Mouse (Mus musculus) limb, embryonic 13.5 days (tissue): ENCODE results near the gene Mettl5. TPM values are rescaled to one million over a fixed set of nuclear protein-coding genes. Genes with fewer than 3 reads are reported as not detected.

Experiments used
- ATAC-seq: fragments of 200-750 bp; cut with Nextera tagmentation; 2 replicates; pipeline ENCODE4 v1.8.0; 2017; ENCODE audit warnings: low read depth, moderate number of reproducible peaks, moderate TSS enrichment; ENCODE audit not compliant: low FRiP score
- H3K27ac ChIP-seq: fragments of 300-500 bp; sonication (generic); 2 replicates; pipeline ENCODE4 v1.5.1; 2015; ENCODE audit warnings: inconsistent platforms, mild to moderate bottlenecking, moderate library complexity
- H3K27me3 ChIP-seq: fragments of 300-500 bp; sonication (generic); 2 replicates; pipeline ENCODE4 v1.6.1; 2015; ENCODE audit warnings: mild to moderate bottlenecking, inconsistent platforms
- H3K36me3 ChIP-seq: fragments of 300-500 bp; sonication (generic); 2 replicates; pipeline ENCODE4 v1.6.1; 2015; ENCODE audit warnings: inconsistent platforms, mild to moderate bottlenecking, moderate library complexity
- H3K4me1 ChIP-seq: fragments of 300-500 bp; sonication (generic); 2 replicates; pipeline ENCODE4 v1.6.1; 2015; ENCODE audit warnings: inconsistent platforms
- H3K4me2 ChIP-seq: fragments of 300-500 bp; sonication (generic); replicated peaks from 2 replicates; pipeline ENCODE4 v1.6.1; 2015; ENCODE audit warnings: inconsistent platforms, mild to moderate bottlenecking, moderate library complexity
- H3K4me3 ChIP-seq: fragments of 300-500 bp; sonication (generic); 2 replicates; pipeline ENCODE4 v1.5.1; 2015; ENCODE audit warnings: moderate library complexity, mild to moderate bottlenecking, inconsistent platforms
- H3K9ac ChIP-seq: fragments of 300-500 bp; sonication (generic); 2 replicates; pipeline ENCODE4 v1.6.1; 2015; ENCODE audit warnings: mild to moderate bottlenecking, inconsistent platforms
- H3K9me3 ChIP-seq: fragments of 300-500 bp; sonication (generic); 2 replicates; pipeline ENCODE4 v1.6.1; 2016; ENCODE audit warnings: inconsistent platforms
- WGBS: fragments of 180-500 bp; shearing (Covaris S2); methylation state at CpG from one replicate; pipeline ENCODE4 v1.1.7; 2015; 5-methylcytosine and 5-hydroxymethylcytosine counted together
- polyA plus RNA-seq: library from polyadenylated mRNA; unstranded; fragments of >200 nt; fragmentation: Nextera tagmentation; extraction: Ambion mirVana; gene quantifications from 2 replicates; pipeline ENCODE4 v1.2.1, GENCODE M21; 2015

The Mettl5 gene
- polyA plus RNA-seq, 1 experiment from 2014 or later, result 36.2 TPM

DNA sequence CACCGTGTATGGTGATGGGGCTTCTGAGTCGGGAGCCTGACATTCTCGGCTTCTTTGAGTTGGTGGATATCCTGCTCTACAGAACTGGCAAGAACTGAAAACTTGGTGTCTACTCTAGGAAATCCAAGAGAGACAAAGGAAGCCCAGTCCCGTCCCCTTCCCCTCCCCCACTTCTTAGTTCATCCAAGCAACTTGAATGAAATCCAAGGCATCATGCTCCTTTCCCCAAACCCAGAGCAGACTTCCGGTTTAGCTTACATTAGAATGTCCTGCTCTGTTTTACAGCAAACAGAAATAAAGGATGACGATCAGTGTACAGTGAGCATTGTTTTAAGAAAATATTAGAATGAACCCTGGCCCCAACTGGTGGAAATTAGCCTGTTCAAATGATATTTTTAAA lies 36.2 kb downstream of the Mettl5 start:
- Histone ChIP-seq H3K4me1 (no peaks in the 10 kb centered on the region), H3K27me3 (no peaks in the 10 kb centered on the region), H3K27ac (no peak overlapping the region), H3K4me2 (no peak overlapping the region), H3K4me3 (no peak overlapping the region), H3K36me3 (no peaks in the 10 kb centered on the region), H3K9me3 (no peaks in the 10 kb centered on the region), H3K9ac (no peak overlapping the region)
- WGBS, result 78% methylated on average over 6 of the region's 6 CpGs
- no peak for ATAC-seq

DNA sequence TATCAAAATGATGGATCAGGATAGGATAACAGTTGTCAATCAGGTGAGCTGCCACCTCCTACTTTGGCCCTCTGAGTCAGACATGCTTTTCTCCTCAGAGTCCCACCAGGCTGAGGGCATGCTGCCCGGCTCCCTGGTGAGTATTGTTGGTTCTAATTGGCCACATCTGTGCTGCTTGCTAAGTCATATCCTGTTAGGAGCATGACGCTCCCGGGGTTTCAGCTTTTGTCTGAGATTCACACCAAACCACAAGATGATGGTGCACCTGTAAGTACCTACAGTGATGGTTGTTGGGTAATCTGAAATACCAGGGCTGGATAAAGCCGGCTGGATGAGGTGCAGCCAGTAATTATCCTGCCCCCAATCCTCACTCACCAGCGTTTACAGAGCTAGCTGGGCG lies 45.2 kb downstream of the Mettl5 start:
- H3K4me2 ChIP-seq, result no peak overlapping the region
- 0 out of 2 replicates have a peak, but pooled peaks cover 5% of the 10 kb centered on the region for H3K4me1 ChIP-seq
- H3K4me3 ChIP-seq, result no peak overlapping the region
- ATAC-seq, result no peak
- H3K9ac ChIP-seq, result no peak overlapping the region
- WGBS, result 23% methylated on average over 6 of the region's 6 CpGs
- H3K36me3 ChIP-seq, result peaks cover 15% of the 10 kb centered on the region
- H3K27me3 ChIP-seq, result no peaks in the 10 kb centered on the region
- H3K9me3 ChIP-seq, result no peaks in the 10 kb centered on the region
- no peak overlapping the region for H3K27ac ChIP-seq

DNA sequence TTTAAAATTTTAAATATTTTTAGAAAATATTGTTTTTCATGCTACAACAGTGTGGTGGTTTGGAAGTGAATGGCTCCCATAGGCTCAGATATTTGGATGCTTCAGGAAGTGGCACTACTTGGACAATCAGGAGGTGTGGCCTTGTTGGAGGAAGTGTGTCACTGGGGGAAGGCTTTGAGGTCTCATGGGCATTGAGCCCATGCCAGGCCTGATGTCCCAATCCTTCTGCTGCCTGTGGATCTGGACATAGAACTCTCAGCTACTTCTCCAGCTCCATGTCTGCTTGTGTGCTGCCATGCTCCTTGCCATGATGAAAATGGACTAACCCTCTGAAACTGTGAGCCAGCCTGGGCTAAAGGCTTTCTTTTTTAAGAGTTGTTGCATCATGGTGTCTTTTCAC lies 46.7 kb downstream of the Mettl5 start:
- Histone ChIP-seq H3K4me2 (no peak overlapping the region), H3K36me3 (peaks cover 28% of the 10 kb centered on the region), H3K27ac (no peak overlapping the region), H3K9ac (no peak overlapping the region), H3K4me1 (0 out of 2 replicates have a peak, but pooled peaks cover 5% of the 10 kb centered on the region), H3K9me3 (no peaks in the 10 kb centered on the region), H3K4me3 (no peak overlapping the region), H3K27me3 (no peaks in the 10 kb centered on the region)
- no peak for ATAC-seq

DNA sequence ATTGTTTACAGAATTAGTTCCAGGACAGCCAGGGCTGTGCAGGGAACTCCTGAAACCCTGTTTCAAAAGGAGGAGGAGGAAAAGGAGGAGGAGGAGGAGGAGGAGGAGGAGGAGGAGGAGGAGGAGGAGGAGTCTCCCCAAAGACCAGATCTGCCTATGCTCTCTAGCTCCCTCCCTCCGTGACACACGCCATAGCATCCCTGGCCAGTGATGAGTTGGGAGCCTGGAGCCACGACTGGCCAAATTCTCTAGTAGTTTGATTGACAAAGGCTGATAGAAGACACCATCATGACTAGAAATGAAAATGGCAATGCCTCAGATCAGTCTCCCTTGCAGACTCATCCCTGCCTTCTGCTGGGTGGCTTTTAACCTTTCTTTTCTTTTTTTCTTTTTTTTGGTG lies 47.4 kb downstream of the Mettl5 start:
- H3K4me2 ChIP-seq, result no peak overlapping the region
- H3K9me3 ChIP-seq, result no peaks in the 10 kb centered on the region
- H3K4me3 ChIP-seq, result no peak overlapping the region
- no peak for ATAC-seq
- H3K4me1 ChIP-seq, result 0 out of 2 replicates have a peak, but pooled peaks cover 5% of the 10 kb centered on the region
- H3K36me3 ChIP-seq, result peaks cover 36% of the 10 kb centered on the region
- 51% methylated on average over 3 of the region's 3 CpGs for WGBS
- no peak overlapping the region for H3K9ac ChIP-seq
- H3K27ac ChIP-seq, result no peak overlapping the region
- H3K27me3 ChIP-seq, result no peaks in the 10 kb centered on the region

DNA sequence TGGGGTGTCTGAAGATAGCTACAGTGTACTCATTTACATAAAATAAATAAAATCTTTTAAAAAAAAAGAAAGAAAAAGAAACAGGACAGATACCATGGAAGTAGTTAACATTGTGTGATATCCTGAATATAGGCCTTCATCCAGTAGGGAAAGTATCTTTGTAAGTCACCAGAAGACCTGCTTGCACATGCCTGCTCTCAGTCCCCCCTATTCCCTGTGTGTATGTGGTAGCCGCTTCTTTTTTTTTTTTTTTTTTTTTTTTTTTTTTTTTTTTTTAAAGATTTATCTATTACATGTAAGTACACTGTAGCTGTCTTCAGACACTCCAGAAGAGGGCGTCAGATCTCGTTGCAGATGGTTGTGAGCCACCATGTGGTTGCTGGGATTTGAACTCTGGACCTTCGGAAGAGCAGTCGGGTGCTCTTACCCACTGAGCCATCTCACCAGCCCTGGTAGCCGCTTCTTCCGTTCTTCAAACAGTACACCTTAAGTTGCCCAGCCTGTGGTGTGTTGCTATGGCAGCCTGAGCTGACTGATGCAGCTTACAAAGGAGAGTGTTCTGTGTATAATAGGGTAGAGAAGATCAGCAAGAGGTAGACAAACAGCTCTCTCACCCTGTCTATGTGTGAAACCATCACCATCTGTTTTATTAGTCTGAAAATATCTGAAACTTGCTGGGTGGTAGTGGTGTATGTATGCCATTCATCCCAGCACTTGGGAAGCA lies 48.0 kb downstream of the Mettl5 start:
- H3K4me3 ChIP-seq, result no peak overlapping the region
- no peaks in the 10 kb centered on the region for H3K27me3 ChIP-seq
- 0 out of 2 replicates have a peak, but pooled peaks cover 5% of the 10 kb centered on the region for H3K4me1 ChIP-seq
- H3K36me3 ChIP-seq, result peaks cover 41% of the 10 kb centered on the region
- no peaks in the 10 kb centered on the region for H3K9me3 ChIP-seq
- no peak overlapping the region for H3K4me2 ChIP-seq
- ATAC-seq, result no peak
- WGBS, result 82% methylated on average over 7 of the region's 7 CpGs
- no peak overlapping the region for H3K9ac ChIP-seq
- H3K27ac ChIP-seq, result no peak overlapping the region

DNA sequence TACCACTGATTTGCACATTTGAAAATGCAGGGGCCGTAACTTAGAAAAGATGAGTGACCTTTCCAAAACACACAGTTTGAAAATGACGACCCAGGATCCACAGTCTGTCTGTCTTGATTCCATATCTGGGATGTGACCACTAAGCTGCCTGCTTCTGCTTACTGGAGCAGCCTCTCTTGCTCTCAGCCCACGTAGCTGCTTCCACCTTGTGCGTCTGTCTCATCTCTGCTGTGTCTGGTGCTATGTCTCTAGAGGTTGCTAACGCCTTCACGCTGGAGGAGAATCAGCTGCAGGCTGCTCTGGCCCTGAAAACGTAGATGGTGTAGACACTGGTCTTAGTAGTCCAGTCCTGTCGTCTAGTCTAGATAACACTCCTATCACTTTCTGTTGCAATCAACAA lies 55.3 kb downstream of the Mettl5 start:
- no peak for ATAC-seq
- 85% methylated on average over 8 of the region's 8 CpGs for WGBS
- Histone ChIP-seq H3K27ac (no peak overlapping the region), H3K36me3 (peaks cover 75% of the 10 kb centered on the region), H3K4me3 (no peak overlapping the region), H3K9ac (no peak overlapping the region), H3K27me3 (no peaks in the 10 kb centered on the region), H3K4me1 (no peaks in the 10 kb centered on the region), H3K4me2 (no peak overlapping the region), H3K9me3 (no peaks in the 10 kb centered on the region)

DNA sequence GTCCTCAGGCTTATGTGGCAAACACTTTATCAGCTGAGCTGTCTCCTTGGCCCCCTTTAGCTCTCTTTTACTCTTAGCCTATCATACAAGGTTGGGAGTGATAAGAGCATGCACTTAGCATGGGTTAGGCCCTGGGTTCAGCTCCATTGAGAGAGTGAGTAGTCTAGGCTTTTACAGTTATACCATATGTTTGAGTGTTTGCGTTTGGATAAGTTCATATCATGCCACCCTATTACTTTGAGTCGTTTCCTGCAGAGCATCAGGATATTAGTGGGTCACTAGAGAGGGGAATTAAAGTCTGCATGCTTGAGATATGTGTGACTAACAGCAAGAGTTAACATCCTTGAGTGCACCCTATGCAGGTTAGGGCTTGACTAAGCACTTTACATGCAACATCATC lies 55.7 kb downstream of the Mettl5 start:
- 91% methylated on average over 2 of the region's 2 CpGs for WGBS
- Histone ChIP-seq H3K4me3 (no peak overlapping the region), H3K4me2 (no peak overlapping the region), H3K9me3 (no peaks in the 10 kb centered on the region), H3K9ac (no peak overlapping the region), H3K27ac (no peak overlapping the region), H3K27me3 (no peaks in the 10 kb centered on the region), H3K4me1 (no peaks in the 10 kb centered on the region), H3K36me3 (peaks cover 76% of the 10 kb centered on the region)
- no peak for ATAC-seq

DNA sequence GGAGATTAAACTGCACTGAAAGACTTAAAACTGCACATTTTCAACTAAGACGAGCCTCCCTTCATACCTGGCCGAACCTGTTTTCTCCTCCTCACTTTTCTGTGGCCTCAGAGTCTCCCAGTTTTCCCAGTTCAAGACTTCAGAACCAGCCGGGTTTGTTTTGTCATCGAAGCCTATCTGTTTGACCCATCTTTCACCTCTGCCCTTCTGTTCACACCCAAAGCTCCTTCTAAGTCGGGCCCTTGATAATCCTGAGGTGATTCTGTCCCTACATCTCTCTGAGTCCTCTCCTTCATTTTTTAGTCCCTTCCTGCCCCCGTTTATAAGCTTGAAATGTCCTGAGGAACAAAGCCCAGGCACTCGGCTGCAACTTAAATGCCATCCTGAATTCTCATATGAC lies 57.4 kb downstream of the Mettl5 start:
- Histone ChIP-seq H3K27me3 (no peaks in the 10 kb centered on the region), H3K9me3 (no peaks in the 10 kb centered on the region), H3K4me2 (no peak overlapping the region), H3K4me3 (no peak overlapping the region), H3K27ac (no peak overlapping the region), H3K36me3 (peaks cover 63% of the 10 kb centered on the region), H3K4me1 (peaks cover 10% of the 10 kb centered on the region; the same call in 1 of the 2 replicates), H3K9ac (0 out of 2 replicates have a peak overlapping the region, but pooled peaks have one; percentile 8)
- no peak for ATAC-seq
- WGBS, result 31% methylated on average over 7 of the region's 7 CpGs

DNA sequence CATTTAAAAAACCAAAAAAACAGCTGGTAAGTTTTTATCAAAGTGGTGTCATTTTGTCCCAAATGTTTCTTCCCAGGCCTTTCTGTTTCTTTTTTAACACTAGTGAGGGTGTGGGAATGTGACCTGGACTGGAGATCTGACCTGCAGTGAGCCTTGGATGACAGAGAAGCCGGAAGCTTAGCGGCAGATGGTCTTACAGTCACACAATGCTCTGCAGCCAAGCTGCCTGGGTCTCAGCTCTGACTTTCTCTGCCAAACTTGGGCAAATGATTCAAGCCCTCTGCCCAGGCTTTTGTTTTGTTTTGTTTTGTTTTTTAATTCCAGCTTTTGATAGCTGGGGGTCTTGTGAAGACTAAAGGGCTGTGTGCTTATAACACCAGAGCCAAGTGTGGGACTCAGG lies 59.0 kb downstream of the Mettl5 start:
- no peak for ATAC-seq
- H3K4me3 ChIP-seq, result no peak overlapping the region
- H3K4me1 ChIP-seq, result peaks cover 14% of the 10 kb centered on the region
- H3K4me2 ChIP-seq, result no peak overlapping the region
- no peak overlapping the region for H3K9ac ChIP-seq
- H3K36me3 ChIP-seq, result peaks cover 50% of the 10 kb centered on the region
- 0 out of 2 replicates have a peak overlapping the region, but pooled peaks have one; percentile 11 for H3K27ac ChIP-seq
- H3K9me3 ChIP-seq, result no peaks in the 10 kb centered on the region
- no peaks in the 10 kb centered on the region for H3K27me3 ChIP-seq
- WGBS, result 85% methylated on average over 2 of the region's 2 CpGs

DNA sequence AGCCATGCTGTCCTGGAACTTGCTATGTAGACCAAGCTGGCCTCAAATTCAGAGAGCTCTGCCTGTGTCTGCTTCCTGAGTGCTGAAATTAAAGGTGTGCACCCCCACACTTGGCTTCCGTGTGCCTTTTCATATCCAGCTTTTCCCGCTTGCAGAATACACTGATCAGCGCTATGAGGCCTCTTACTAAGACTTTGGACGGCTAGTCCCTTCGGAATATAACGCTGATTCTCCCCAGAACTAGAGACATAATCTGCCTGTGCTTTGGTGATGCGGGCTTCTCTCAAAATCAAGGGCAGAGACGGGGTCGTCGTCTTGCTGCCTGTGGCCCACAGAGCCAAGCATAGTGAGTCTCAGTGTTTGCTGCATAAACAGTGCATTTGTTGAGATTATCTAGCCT lies 59.5 kb downstream of the Mettl5 start:
- Histone ChIP-seq H3K9me3 (no peaks in the 10 kb centered on the region), H3K4me2 (no peak overlapping the region), H3K27me3 (no peaks in the 10 kb centered on the region), H3K4me3 (no peak overlapping the region), H3K27ac (no peak overlapping the region), H3K9ac (no peak overlapping the region), H3K36me3 (peaks cover 45% of the 10 kb centered on the region), H3K4me1 (peaks cover 15% of the 10 kb centered on the region)
- 90% methylated on average over 10 of the region's 10 CpGs for WGBS
- no peak for ATAC-seq

DNA sequence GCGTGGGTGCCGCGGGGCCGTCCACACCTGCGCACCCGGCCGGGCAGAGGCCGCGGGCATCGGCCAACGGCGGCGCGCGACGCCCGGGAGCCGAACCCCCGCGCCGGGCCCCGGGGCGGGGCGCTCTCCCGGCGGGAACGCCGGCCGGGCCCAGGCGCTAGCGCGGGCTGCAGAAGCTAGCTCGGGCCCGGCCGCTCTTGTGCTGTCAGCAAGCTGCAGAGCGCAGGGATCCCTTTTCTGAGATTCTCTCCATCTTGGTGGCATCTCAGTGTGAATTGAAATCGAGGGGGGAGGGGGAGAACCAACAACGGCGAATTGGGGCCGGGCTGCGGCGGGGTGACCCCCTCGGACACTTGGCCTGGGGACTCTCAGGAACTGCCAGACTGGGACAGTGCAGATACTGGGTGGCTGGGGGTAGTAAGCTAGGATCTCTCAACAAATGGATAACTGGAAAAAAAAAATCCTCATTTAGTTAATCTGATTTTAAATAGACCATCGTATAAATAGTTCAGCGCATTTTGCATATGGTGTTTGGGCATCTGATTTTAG lies 62.2 kb downstream of the Mettl5 start:
- Histone ChIP-seq H3K36me3 (peaks cover 22% of the 10 kb centered on the region), H3K27me3 (no peaks in the 10 kb centered on the region), H3K9me3 (no peaks in the 10 kb centered on the region), H3K9ac (peak overlapping the region; percentile 95), H3K4me3 (peak overlapping the region; percentile 87), H3K4me1 (peaks cover 15% of the 10 kb centered on the region), H3K4me2 (peak overlapping the region; percentile 71), H3K27ac (peak overlapping the region; percentile 96)
- ATAC-seq, result peak; percentile 79
- WGBS, result 2% methylated on average over 45 of the region's 45 CpGs

DNA sequence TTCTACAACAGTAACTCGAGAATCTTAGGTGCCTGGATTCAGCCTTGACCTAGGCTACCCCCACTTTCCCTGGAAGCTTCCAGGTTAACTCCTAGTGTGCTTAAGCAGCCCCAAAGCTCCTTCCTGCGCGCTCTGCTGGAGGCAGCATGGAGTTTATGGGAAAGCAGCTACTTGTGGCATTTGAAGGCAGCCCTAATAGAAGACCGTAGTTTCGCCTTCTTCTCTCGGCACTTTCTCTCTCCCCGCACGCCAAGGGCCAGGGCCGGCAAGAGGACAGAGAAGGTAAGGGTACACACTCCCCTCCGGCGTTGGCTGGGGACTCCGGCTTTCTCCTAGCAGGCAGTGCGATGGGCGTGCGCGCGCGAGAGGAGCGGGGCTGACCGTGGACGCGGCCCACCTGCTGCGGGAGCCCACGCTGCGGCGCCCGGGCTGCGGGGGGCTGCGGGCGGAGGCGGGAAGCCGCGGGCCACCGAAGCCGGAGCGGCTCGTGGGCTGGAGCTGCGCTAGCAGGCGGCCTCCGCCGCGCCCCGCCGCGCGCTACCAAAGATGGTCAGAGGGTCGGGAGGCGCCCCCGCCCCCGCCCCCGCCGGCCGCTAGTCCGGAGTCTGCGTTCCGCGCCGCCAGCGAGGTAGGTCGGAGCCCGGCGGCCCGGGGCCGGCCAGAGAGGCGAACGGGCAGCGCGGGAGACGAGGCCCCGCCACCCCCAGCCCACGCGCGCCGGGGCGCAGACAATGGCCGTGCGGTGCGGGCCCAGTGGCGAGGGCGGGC lies 62.9 kb downstream of the Mettl5 start:
- Histone ChIP-seq H3K4me2 (peak overlapping the region; percentile 71), H3K4me3 (peak overlapping the region; percentile 87), H3K36me3 (peaks cover 19% of the 10 kb centered on the region), H3K27me3 (no peaks in the 10 kb centered on the region), H3K9me3 (no peaks in the 10 kb centered on the region), H3K4me1 (peaks cover 15% of the 10 kb centered on the region), H3K27ac (peak overlapping the region; percentile 96), H3K9ac (peak overlapping the region; percentile 95)
- WGBS, result under 1% methylated on average over 67 of the region's 80 CpGs
- ATAC-seq, result peak; percentile 67
